Mouse (Mus musculus) liver, embryonic 13.5 days (tissue): ENCODE data around the gene Cnr2. TPM values are rescaled to one million over a fixed set of nuclear protein-coding genes. Genes with fewer than 3 reads are reported as not detected.
"Not testable (repeated sequence)": the region's sequence is repeated elsewhere in the genome, so short reads cannot be mapped to it uniquely, and the experiment has no call there.

ENCODE experiments used
- ATAC-seq: fragments of 200-750 bp; cut with Nextera tagmentation; 2 replicates; pipeline ENCODE4 v1.8.0; 2017; ENCODE audit warnings: low read depth, mild to moderate bottlenecking, moderate number of reproducible peaks, moderate library complexity
- DNase-seq: peaks from one replicate; pipeline ENCODE4 v3.0.0; 2022
- H3K27ac ChIP-seq: fragments of 300-500 bp; sonication (generic); 2 replicates; pipeline ENCODE4 v1.5.1; 2015; ENCODE audit warnings: moderate library complexity, mild to moderate bottlenecking, inconsistent platforms
- H3K27me3 ChIP-seq: fragments of 300-500 bp; sonication (generic); 2 replicates; pipeline ENCODE4 v1.6.1; 2015; ENCODE audit warnings: mild to moderate bottlenecking, inconsistent platforms
- H3K36me3 ChIP-seq: fragments of 300-500 bp; sonication (generic); 2 replicates; pipeline ENCODE4 v1.6.1; 2015; ENCODE audit warnings: mild to moderate bottlenecking, inconsistent platforms
- H3K4me1 ChIP-seq: fragments of 300-500 bp; sonication (generic); replicated peaks from 2 replicates; pipeline ENCODE4 v1.6.1; 2015; ENCODE audit warnings: inconsistent platforms
- H3K4me2 ChIP-seq: fragments of 300-500 bp; sonication (generic); 2 replicates; pipeline ENCODE4 v1.6.1; 2015; ENCODE audit warnings: inconsistent platforms, mild to moderate bottlenecking, moderate library complexity
- H3K4me3 ChIP-seq: fragments of 300-500 bp; sonication (generic); replicated peaks from 2 replicates; pipeline ENCODE4 v1.5.1; 2015; ENCODE audit warnings: mild to moderate bottlenecking, inconsistent platforms
- H3K9ac ChIP-seq: fragments of 300-500 bp; sonication (generic); 2 replicates; pipeline ENCODE4 v1.6.1; 2015; ENCODE audit warnings: mild to moderate bottlenecking, inconsistent platforms
- H3K9me3 ChIP-seq: fragments of 300-500 bp; sonication (generic); replicated peaks from 2 replicates; pipeline ENCODE4 v1.6.1; 2016; ENCODE audit warnings: inconsistent platforms
- WGBS: fragments of 180-500 bp; shearing (Covaris S2); methylation state at CpG from one replicate; pipeline ENCODE4 v1.1.7; 2015; ENCODE audit not compliant: insufficient replicate concordance; 5-methylcytosine and 5-hydroxymethylcytosine counted together
- polyA plus RNA-seq: library from polyadenylated mRNA; unstranded; fragments of >200 nt; fragmentation: Nextera tagmentation; extraction: Ambion mirVana; gene quantifications from 2 replicates; pipeline ENCODE4 v1.2.1, GENCODE M21; 2015

Gene Cnr2
- polyA plus RNA-seq, 1 experiment from 2014 or later, result 2.5 TPM

DNA sequence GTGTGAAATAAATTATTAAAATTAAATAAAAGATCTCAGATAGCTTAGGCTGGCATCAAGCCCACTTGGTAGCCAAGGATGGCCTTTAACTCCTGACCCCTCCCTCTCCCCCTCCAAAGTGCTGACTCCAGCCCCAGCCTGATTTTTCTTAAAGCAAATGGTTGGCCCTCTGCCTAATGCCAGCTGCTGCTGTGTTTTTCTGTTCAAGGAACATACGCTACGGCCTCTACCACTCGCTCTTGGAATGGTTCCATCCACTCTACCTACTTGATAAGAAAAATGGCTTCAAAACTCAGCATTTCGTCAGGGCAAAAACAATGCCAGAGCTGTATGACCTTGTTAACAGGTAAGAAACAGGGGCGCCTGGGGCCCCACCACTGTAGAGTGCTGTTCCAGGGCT, 30.1 kb downstream of the Cnr2 start:
- Histone ChIP-seq H3K4me3 (no peak overlapping the region), H3K27ac (no peak overlapping the region), H3K4me2 (no peak overlapping the region), H3K27me3 (no peaks in the 10 kb centered on the region), H3K4me1 (peaks cover 36% of the 10 kb centered on the region), H3K9ac (no peak overlapping the region), H3K9me3 (no peaks in the 10 kb centered on the region), H3K36me3 (peaks cover 22% of the 10 kb centered on the region)
- WGBS, result 83% methylated on average over 5 of the region's 5 CpGs
- ATAC-seq (no peak), DNase-seq (no peak)

DNA sequence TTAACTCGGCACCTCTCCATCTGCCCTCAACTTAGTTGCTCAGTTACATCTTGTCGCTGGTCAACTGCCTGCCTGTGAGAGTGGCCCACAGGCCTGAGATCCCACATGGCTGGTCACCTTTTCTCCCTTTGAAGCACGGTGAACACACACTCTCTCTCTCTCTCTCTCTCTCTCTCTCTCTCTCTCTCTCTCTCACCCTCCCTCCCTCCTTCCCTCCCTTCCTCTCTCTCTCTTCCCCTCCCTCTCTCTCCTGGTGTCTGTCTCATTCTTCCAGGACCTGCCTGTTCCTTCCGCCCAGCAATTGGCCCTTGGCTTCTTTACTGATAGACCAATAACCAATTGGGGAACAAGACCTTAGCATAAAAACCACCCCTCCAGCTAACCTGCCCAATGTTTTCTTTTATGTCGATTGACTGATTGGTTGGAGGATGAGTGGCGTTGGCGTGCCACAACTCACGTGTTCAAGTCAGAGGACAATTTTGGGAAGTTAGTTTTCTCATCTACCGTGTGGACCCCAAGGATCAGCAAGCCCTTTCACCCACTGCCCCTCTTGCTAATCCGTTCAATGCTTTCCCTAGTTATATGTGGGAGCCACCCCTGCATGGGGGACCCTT, 31.1 kb downstream of the Cnr2 start:
- Histone ChIP-seq H3K4me1 (peaks cover 34% of the 10 kb centered on the region), H3K9ac (no peak overlapping the region), H3K4me2 (no peak overlapping the region), H3K4me3 (no peak overlapping the region), H3K27me3 (no peaks in the 10 kb centered on the region), H3K36me3 (peaks cover 30% of the 10 kb centered on the region), H3K9me3 (no peaks in the 10 kb centered on the region), H3K27ac (no peak overlapping the region)
- no peak for DNase-seq
- no peak for ATAC-seq
- WGBS, result 63% methylated on average over 10 of the region's 10 CpGs

DNA sequence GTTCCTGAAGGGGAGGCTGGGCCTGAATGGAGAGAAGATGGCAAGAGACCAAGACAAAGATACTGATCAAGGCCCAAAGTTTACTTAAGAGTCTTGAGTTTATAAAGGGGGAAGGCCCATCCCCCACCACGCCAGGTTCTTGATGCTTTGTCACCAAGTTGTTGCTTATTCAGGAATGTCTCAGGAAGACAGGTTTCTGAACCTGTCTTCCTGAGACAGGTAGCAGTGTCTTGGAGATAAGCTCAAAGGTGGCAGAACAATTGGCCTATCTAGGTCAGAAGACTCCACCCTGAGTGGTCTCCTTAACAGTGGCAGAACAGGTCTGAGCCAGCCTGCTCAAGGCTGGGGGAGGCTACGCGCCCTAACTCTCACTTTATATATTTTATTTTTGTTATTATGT, 31.7 kb downstream of the Cnr2 start:
- 86% methylated on average over 3 of the region's 3 CpGs for WGBS
- Histone ChIP-seq H3K9ac (no peak overlapping the region), H3K4me2 (no peak overlapping the region), H3K27me3 (no peaks in the 10 kb centered on the region), H3K36me3 (peaks cover 35% of the 10 kb centered on the region), H3K27ac (no peak overlapping the region), H3K4me3 (no peak overlapping the region), H3K4me1 (peaks cover 29% of the 10 kb centered on the region), H3K9me3 (no peaks in the 10 kb centered on the region)
- DNase-seq, result no peak
- no peak for ATAC-seq

DNA sequence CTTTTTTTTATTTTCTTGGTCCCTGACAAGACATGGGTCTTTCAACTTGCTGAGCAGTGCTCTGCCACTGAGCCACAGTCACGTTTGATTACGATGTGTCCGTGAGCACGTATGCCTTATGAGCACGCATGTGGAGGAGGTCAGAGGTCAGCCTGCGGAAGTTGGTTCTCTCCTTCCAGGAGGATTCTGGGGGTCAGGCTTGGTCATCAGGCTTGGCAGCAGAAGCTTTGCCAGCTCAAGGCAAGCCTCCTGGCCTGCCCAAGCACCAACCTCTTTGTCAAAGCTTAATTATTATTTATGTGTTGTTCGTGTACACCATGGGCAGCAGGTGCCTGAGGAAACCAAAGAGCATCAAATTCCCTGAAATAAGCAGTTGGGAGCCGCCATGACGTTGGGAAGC, 33.2 kb downstream of the Cnr2 start:
- no peak overlapping the region for H3K27ac ChIP-seq
- H3K9ac ChIP-seq, result no peak overlapping the region
- H3K36me3 ChIP-seq, result peaks cover 38% of the 10 kb centered on the region
- H3K4me3 ChIP-seq, result no peak overlapping the region
- no peak for DNase-seq
- ATAC-seq, result no peak
- no peak overlapping the region for H3K4me2 ChIP-seq
- no peaks in the 10 kb centered on the region for H3K27me3 ChIP-seq
- 91% methylated on average over 9 of the region's 9 CpGs for WGBS
- peaks cover 22% of the 10 kb centered on the region for H3K4me1 ChIP-seq
- no peaks in the 10 kb centered on the region for H3K9me3 ChIP-seq

DNA sequence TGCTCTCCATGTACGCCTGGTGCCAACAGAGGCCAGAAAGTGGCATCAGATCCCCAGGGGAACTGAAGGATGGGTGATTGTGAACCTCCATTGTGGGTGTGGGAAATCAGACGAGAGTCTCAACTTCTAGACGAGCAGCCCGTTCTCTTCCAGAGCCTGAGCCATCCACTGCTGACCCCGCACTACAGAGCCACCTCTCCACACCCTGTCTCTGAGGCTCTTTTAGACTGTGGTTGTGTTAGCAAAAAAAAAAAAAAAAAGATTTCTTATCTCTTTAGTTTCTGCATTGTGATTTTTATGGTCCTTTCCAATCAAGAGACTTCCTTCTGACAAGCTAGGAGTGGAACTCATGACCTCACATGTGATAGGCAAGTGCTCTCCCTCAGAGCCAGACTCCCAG, 34.2 kb downstream of the Cnr2 start:
- Histone ChIP-seq H3K9me3 (no peaks in the 10 kb centered on the region), H3K4me2 (no peak overlapping the region), H3K27me3 (no peaks in the 10 kb centered on the region), H3K9ac (no peak overlapping the region), H3K4me1 (peaks cover 32% of the 10 kb centered on the region), H3K4me3 (no peak overlapping the region), H3K27ac (no peak overlapping the region), H3K36me3 (peaks cover 41% of the 10 kb centered on the region)
- ATAC-seq (no peak), DNase-seq (no peak)
- 75% methylated on average over 5 of the region's 5 CpGs for WGBS

DNA sequence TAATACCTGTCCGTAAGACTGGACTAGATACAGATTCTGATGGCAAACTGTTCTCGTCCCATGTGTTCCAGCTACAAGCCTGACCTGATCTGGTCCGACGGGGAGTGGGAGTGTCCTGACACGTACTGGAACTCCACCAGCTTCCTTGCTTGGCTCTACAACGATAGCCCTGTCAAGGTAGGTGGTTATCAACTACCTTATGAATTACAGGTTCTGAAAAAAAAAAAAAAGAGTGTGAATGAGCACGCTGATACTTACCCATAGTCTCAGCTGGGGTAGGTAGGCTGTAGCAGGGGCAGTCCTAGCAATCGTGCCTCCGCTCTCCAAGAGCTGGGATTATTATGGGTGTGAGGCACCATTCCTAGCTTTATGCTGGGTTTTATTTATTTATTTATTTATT, 34.6 kb downstream of the Cnr2 start:
- 80% methylated on average over 9 of the region's 9 CpGs for WGBS
- Histone ChIP-seq H3K27me3 (no peaks in the 10 kb centered on the region), H3K4me1 (peaks cover 36% of the 10 kb centered on the region), H3K4me2 (no peak overlapping the region), H3K4me3 (no peak overlapping the region), H3K9me3 (no peaks in the 10 kb centered on the region), H3K27ac (no peak overlapping the region), H3K36me3 (peaks cover 43% of the 10 kb centered on the region), H3K9ac (no peak overlapping the region)
- ATAC-seq, result no peak
- no peak for DNase-seq

DNA sequence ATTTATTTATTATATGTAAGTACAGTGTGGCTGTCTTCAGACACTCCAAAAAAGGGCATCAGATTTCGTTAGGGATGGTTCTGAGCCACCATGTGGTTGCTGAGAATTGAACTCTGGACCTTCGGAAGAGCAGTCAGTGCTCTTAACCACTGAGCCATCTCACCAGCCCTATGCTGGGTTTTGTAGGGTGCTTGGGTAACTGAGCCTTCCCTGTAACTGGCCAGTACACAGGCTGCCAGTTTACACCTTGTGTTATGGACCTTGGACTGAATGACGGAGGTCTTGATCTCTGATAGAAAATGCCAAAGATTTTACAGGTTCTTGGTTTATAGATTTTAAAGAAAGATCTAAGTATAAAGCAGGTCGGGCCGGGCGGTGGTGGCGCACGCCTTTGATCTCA, 35.0 kb downstream of the Cnr2 start:
- WGBS, result 85% methylated on average over 8 of the region's 8 CpGs

DNA sequence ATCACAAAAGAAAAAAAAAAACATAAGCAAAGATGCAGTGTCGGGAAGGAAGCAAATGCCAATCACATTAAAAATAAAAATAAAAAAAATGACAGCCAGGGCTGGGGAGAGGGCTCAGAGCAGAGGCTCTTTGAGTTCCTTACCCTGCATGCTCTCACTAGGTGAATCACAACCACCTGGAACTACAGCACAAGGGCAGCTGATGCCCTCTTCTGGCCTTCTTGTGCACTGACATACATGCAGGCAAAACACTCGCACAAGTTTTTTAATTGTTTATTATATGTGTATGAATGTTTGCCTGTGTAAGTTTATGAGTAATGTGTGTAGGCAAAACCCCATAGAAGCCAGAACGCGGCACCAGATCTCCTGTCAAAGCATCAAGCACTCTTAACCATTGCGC, 36.6 kb downstream of the Cnr2 start:
- no peaks in the 10 kb centered on the region for H3K27me3 ChIP-seq
- ATAC-seq, result no peak
- no peak overlapping the region for H3K9ac ChIP-seq
- no peaks in the 10 kb centered on the region for H3K9me3 ChIP-seq
- peaks cover 41% of the 10 kb centered on the region for H3K4me1 ChIP-seq
- WGBS, result 60% methylated on average over 5 of the region's 5 CpGs
- H3K36me3 ChIP-seq, result peaks cover 36% of the 10 kb centered on the region
- no peak overlapping the region for H3K4me2 ChIP-seq
- no peak for DNase-seq
- no peak overlapping the region for H3K4me3 ChIP-seq
- no peak overlapping the region for H3K27ac ChIP-seq

More for the DNA sequence above, 35.0 kb downstream of the Cnr2 start:
- H3K9ac ChIP-seq, result no peak overlapping the region
- H3K36me3 ChIP-seq, result peaks cover 43% of the 10 kb centered on the region
- H3K4me2 ChIP-seq, result no peak overlapping the region
- DNase-seq (no peak), ATAC-seq (no peak)
- no peak overlapping the region for H3K27ac ChIP-seq
- H3K9me3 ChIP-seq, result no peaks in the 10 kb centered on the region
- peaks cover 40% of the 10 kb centered on the region for H3K4me1 ChIP-seq
- H3K4me3 ChIP-seq, result no peak overlapping the region
- no peaks in the 10 kb centered on the region for H3K27me3 ChIP-seq

DNA sequence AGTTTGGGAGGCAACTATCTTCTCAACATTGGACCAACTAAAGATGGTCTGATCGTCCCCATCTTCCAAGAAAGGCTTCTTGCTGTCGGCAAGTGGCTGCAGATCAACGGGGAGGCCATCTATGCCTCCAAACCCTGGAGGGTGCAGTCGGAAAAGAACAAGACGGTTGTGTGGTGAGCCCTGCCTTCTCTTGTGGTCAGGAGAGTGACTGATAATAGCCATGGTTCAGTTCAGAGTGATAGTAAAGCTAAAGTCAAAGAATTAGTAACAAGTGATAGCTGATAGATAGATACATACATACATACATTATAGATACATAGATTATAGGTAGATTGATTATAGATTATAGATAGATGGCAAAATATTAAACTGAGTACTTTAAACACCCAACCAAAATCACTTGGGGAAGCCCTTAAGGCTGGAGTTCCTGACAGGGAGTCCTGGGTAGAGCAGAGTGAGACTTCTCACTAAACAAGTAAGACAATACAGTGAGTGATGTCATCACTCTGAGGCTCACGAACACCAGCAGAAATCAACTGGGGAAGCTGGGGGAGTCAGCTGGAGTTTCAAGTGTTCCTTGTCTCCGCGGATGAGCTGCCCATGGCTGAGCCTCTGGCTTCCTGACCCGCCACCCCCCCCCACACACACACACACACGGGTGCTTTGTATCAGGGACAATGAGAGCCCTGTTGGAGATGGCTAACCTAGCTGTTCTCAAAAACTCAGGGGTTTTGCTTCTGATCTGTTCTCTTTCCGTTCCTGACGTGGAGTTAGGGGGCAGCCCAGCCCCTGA, 39.7 kb downstream of the Cnr2 start:
- Histone ChIP-seq H3K27ac (peak overlapping the region; percentile 83), H3K4me2 (peak overlapping the region; percentile 33)

DNA sequence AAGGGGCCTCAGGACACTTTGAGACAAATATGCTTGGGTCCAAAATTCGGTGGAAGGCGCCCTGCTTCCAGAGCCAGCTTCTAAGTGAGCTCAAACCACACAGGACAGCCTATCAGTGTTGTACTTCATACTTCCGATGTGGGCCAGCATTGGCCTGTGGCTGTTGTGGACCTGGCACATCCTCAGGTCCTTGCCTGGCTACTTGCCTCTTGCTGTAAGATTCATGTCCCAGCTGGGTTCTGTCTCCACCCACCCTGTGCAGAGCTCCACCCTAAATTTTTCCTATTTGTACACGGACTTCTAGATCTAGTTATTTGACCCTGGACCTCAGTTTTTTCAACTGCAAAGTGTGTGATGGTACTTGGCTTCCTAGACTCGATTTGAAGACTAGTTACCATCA, 40.3 kb downstream of the Cnr2 start:
- H3K4me1 ChIP-seq, result peaks cover 63% of the 10 kb centered on the region
- WGBS, result 40% methylated on average over 5 of the region's 5 CpGs

More for the DNA sequence above, 39.7 kb downstream of the Cnr2 start:
- peaks cover 46% of the 10 kb centered on the region for H3K36me3 ChIP-seq
- H3K4me1 ChIP-seq, result peaks cover 63% of the 10 kb centered on the region
- ATAC-seq (peak; percentile 58), DNase-seq (no peak)
- no peaks in the 10 kb centered on the region for H3K27me3 ChIP-seq
- peak overlapping the region; percentile 44; the same call in 1 of the 2 replicates for H3K9ac ChIP-seq
- WGBS, result 15% methylated on average over 12 of the region's 12 CpGs
- H3K4me3 ChIP-seq, result no peak overlapping the region
- H3K9me3 ChIP-seq, result no peaks in the 10 kb centered on the region

DNA sequence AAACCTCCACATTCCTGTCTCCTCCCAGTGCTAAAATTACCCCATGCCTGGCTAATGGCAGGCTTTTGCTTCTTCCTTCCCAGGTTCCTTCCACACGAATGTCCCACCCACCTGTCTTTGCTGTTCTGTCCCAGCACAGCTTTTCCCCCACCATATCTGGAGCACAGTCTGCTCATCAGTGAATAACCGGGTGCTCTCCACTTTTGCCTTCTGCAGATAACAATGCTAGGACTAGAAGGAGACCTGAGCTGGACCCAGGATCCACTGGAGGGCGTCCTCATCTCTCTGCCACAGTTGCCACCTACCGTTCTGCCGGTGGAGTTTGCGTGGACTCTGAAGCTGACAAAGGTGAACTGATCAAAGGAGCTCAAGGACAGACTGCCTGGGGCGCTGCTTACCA, 43.7 kb downstream of the Cnr2 start:
- H3K4me2 ChIP-seq, result no peak overlapping the region
- 44% methylated on average over 7 of the region's 7 CpGs for WGBS
- H3K27me3 ChIP-seq, result no peaks in the 10 kb centered on the region
- no peaks in the 10 kb centered on the region for H3K9me3 ChIP-seq
- H3K4me3 ChIP-seq, result no peak overlapping the region
- DNase-seq (no peak), ATAC-seq (peak; percentile 66)
- peaks cover 27% of the 10 kb centered on the region for H3K36me3 ChIP-seq
- no peak overlapping the region for H3K9ac ChIP-seq
- peak overlapping the region; percentile 39 for H3K27ac ChIP-seq
- peaks cover 63% of the 10 kb centered on the region for H3K4me1 ChIP-seq

More for the DNA sequence above, 40.3 kb downstream of the Cnr2 start:
- no peaks in the 10 kb centered on the region for H3K9me3 ChIP-seq
- H3K27me3 ChIP-seq, result no peaks in the 10 kb centered on the region
- H3K4me3 ChIP-seq, result no peak overlapping the region
- H3K9ac ChIP-seq, result peak overlapping the region; percentile 44; the same call in 1 of the 2 replicates
- ATAC-seq (no peak), DNase-seq (no peak)
- H3K36me3 ChIP-seq, result peaks cover 45% of the 10 kb centered on the region
- peak overlapping the region; percentile 33 for H3K4me2 ChIP-seq
- H3K27ac ChIP-seq, result peak overlapping the region; percentile 83

DNA sequence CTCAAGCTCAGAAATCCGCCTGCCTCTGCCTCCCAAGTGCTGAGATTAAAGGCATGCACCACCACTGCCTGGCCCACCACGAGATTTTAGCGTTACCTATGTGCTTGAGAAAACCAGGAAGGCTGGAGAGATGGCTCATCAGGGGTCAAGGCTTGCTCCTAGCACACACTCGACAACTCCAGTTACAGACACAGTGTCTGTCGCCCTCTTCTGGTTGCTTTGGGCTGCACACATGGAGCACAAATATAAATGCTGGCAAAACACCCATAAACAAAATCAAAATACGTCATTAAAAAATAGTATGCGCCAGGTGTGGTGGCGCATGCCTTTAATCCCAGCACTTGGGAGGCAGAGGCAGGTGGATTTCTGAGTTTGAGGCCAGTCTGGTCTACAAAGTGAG, 45.8 kb downstream of the Cnr2 start:
- H3K9me3 ChIP-seq, H3K27ac ChIP-seq, H3K4me3 ChIP-seq, ATAC-seq, H3K9ac ChIP-seq, DNase-seq, H3K4me2 ChIP-seq, H3K27me3 ChIP-seq: not testable (repeated sequence)
- 76% methylated on average over 8 of the region's 8 CpGs for WGBS
- Histone ChIP-seq H3K4me1 (peaks cover 49% of the 10 kb centered on the region), H3K36me3 (peaks cover 20% of the 10 kb centered on the region)
